Mouse (Mus musculus): Measurements from ENCODE around the gene Psma7. TPM values are rescaled to one million over a fixed set of nuclear protein-coding genes. Genes with fewer than 3 reads are reported as not detected.

Gene Psma7
- total RNA-seq, 4 experiments from 2014 or later: 140 to 162 (median 155) TPM

DNA sequence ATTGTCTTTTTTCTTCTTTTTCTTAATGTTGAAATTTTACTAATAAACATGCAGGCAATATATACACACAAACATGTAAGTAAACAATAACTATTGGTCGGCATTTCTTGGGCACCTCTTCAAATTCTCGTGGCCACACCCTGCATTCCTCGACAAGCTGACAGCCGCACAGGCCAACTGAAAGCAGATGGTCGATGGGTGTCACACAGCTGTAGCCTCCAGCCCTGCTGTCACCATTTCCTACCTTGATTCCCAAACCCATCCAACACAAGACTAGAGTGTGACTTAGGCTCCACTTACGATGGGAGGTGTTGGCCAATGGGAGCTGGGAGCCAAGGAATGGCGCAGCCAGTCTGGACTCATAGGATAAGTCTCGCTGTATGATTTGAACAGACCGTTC lies 40.6 kb downstream of the Psma7 start:
- DNase-seq (ENCODE audit: low spot score): no peak

DNA sequence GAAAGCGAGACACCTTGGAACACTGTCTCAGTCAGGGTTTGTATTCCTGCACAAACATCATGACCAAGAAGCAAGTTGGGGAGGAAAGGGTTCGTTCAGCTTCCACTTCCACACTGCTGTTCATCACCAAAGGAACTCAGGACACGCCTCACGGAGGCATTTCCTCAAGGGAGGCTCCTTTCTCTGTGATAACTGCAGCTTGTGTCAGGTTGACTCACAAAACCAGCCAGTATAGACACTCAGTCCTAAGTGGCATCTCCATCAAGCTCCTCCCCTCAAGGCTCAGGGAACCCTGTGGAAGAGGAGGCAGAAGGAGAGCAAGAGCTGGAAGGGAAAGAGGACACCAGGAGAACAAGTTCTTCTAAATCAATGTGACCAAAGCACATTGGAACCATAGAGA lies 43.8 kb downstream of the Psma7 start:
- DNase-seq (ENCODE audit: low spot score): no peak

DNA sequence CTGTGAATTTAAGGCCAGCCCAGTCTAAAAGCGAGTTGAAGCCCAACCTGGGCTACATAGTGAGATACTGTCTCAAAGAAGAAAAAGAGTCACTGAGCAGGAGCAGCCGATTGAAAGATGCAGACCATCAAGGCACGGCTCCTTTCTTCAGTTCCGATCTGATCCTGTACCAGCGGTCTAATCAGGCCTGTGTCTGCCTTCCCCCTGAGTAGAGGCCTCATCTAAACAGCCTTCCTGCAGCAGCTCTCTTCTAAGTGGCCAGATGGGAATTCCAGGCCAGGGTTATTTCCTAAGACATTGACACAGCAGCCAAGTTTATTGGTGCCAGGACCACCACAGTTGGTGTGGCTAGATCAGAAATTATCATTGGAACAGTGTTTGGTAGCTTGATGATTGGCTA lies 49.2 kb downstream of the Psma7 start:
- DNase-seq (ENCODE audit: low spot score): no peak

DNA sequence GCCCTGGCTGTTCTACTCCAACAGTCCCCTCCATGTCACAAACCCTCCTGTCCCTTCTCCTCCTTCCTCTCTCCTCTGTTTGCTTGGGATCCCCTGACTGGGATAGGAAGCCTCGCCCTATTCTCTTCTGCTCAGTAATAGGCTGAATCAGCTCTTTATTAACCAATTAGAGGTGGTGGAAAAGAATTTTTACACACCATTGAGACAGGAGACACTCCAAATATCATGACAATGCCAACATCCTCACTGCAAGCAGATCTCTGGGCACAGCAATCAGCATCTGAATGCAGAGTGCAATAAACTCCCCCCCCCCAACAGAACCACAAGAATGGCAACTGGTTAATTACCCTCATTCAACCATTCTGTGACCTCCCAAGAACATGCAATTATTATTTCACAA lies 53.1 kb downstream of the Psma7 start:
- no peak for DNase-seq (ENCODE audit: low spot score)

DNA sequence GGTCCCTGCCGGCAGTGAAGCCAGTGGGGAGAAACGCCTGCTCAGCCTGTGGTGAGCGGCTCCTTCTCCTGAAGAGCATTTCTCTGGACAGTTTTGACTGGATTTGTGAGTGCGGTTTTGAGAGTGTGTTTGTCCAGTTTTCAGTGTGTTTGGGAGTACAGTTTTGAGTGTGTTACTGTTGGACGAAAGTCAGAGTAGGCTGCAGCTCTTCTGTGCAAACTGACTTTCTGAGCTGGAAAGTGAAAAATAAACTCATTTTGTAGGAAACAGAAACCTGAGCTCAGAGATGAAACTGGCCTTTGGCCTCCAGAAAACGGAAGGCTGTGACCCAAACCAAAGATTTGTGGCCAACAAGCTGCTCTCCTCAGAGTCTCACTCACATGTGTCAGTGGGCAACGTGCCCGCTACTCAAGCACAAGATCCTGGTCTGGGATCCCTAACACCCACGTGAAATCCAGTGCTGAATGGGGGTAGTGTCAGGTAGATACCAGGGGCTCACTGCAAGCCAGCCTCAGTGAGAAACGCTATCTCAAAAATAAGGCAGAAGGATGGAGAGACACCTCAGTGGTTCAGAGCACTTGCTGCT lies 55.7 kb downstream of the Psma7 start:
- no peak for DNase-seq (ENCODE audit: low spot score)

Other genes with a start within 250 kb of the Psma7 start
- gene Taf4, start 65.8 kb downstream of the Psma7 start, total RNA-seq (2022): 10 to 100 TPM; 13.0 to 21.5 (median 16.1) TPM
- gene Lsm14b, start 17.4 kb downstream of the Psma7 start, total RNA-seq (2022): 10 to 100 TPM; 63.9 to 69.4 (median 67.0) TPM
- 1 to 10 TPM; 1.6 to 3.1 (median 2.4) TPM for gene Ss18l1, start 76 bp upstream of the Psma7 start, total RNA-seq (2022)
- 10 to 100 TPM; 29.1 to 34.0 (median 30.1) TPM for gene Mtg2, start 28.2 kb upstream of the Psma7 start, total RNA-seq (2022)
- under 1 TPM in 1 of 4 experiments, not detected in 3; 0.22 TPM for gene Hrh3, start 62.1 kb upstream of the Psma7 start, total RNA-seq (2022)
- 10 to 100 TPM; 38.2 to 44.9 (median 39.7) TPM for gene Osbpl2, start 76.9 kb upstream of the Psma7 start, total RNA-seq (2022)
- gene Adrm1, start 129.1 kb upstream of the Psma7 start, total RNA-seq (2022): 10 to 100 TPM; 80.8 to 93.9 (median 90.0) TPM
- 100 to 1,000 TPM in 1 of 4 experiments, 10 to 100 TPM in 3; 78.1 to 110 (median 93.3) TPM for gene Lama5, start 183.4 kb upstream of the Psma7 start, total RNA-seq (2022)
- 100 to 1,000 TPM; 452 to 674 (median 565) TPM for gene Rps21, start 214.9 kb upstream of the Psma7 start, total RNA-seq (2022)
- 10 to 100 TPM; 12.1 to 14.1 (median 12.6) TPM for gene Cables2, start 231.1 kb upstream of the Psma7 start, total RNA-seq (2022)
- not detected for gene Rbbp8nl, start 247.4 kb upstream of the Psma7 start, total RNA-seq (2022)